28 mouse cellular contexts compared by ENCODE assay signal in genomic region chr6:80760641-80761204, GRCm38 (mm10).
DNase-seq lines count a peak whose midpoint lies in the region; ATAC-seq and TF ChIP-seq lines count a peak whose summit lies in the region.
"Had no signal": no experiment of that assay in that cellular context is flagged by ENCODE, and none has a peak within 500 bp of the region (broad histone marks: within the 10 kb centered on the region; RNA-seq: fewer than 3 reads in every experiment).

No protein-coding gene starts in this region.

- DNase-seq in kidney, adult 11 months, result no peak
- DNase-seq in limb, embryonic 11.5 days (ENCODE audit: low spot score), result no peak
- DNase-seq in limb, embryonic 10.5 days (ENCODE audit: low spot score), result no peak
- DNase-seq in limb, embryonic 14.5 days (ENCODE audit: low spot score), result peak; percentile 2
- no peak for DNase-seq in T-cell, adult 2 months (ENCODE audit: low spot score)
- DNase-seq: adrenal gland, adult 8-10 months; adrenal gland, postnatal 25 days; cerebellum, adult 11-12 months; cerebellum, adult 8-10 months; cerebellum, postnatal 10 days; cerebellum, postnatal 36 days; embryo, embryonic 11 days; gastrocnemius, postnatal 25 days; heart, adult 18-20 months; heart, postnatal 10 days; heart, postnatal 36 days had no signal

- H3K4me3 ChIP-seq in kidney, embryonic 16.5 days (ENCODE audit: low read length), result no peak overlapping the region
- no peak overlapping the region for H3K4me3 ChIP-seq in limb, embryonic 11.5 days (ENCODE audit: low read depth, low read length)
- H3K4me3 ChIP-seq in limb, embryonic 10.5 days, result no peak overlapping the region
- H3K4me3 ChIP-seq in limb, embryonic 14.5 days (replicated peaks; ENCODE audit: low read length), result no peak overlapping the region
- H3K4me3 ChIP-seq: embryonic facial prominence, embryonic 10.5 days; embryonic facial prominence, embryonic 13.5 days; erythroblast, embryonic 14.5 days; forebrain, embryonic 12.5 days; forebrain, embryonic 15.5 days; heart, embryonic 12.5 days; heart, embryonic 15.5 days; hindbrain, embryonic 10.5 days; hindbrain, embryonic 13.5 days had no signal

- H3K36me3 ChIP-seq in kidney, embryonic 16.5 days (ENCODE audit: insufficient read depth, low read length), result no peaks in the 10 kb centered on the region
- H3K36me3 ChIP-seq in limb, embryonic 11.5 days (ENCODE audit: control insufficient read depth, insufficient read depth, low read length), result no peaks in the 10 kb centered on the region
- H3K36me3 ChIP-seq in limb, embryonic 10.5 days, result no peaks in the 10 kb centered on the region
- no peaks in the 10 kb centered on the region for H3K36me3 ChIP-seq in limb, embryonic 14.5 days (ENCODE audit: control insufficient read depth, insufficient read depth, low read length)
- H3K36me3 ChIP-seq: embryonic facial prominence, embryonic 10.5 days; embryonic facial prominence, embryonic 13.5 days; forebrain, embryonic 12.5 days; forebrain, embryonic 15.5 days; heart, embryonic 12.5 days; heart, embryonic 15.5 days; hindbrain, embryonic 10.5 days; hindbrain, embryonic 13.5 days had no signal

- no peaks in the 10 kb centered on the region for H3K27me3 ChIP-seq in kidney, embryonic 16.5 days (ENCODE audit: insufficient read depth, low read length)
- no peaks in the 10 kb centered on the region for H3K27me3 ChIP-seq in limb, embryonic 11.5 days (ENCODE audit: control insufficient read depth, insufficient read depth, low read length)
- no peaks in the 10 kb centered on the region for H3K27me3 ChIP-seq in limb, embryonic 10.5 days (ENCODE audit: low read depth, poor library complexity, severe bottlenecking)
- no peaks in the 10 kb centered on the region for H3K27me3 ChIP-seq in limb, embryonic 14.5 days (ENCODE audit: control insufficient read depth, insufficient read depth, low read length)
- H3K27me3 ChIP-seq: embryonic facial prominence, embryonic 13.5 days; forebrain, embryonic 12.5 days; forebrain, embryonic 15.5 days; heart, embryonic 12.5 days; heart, embryonic 15.5 days; hindbrain, embryonic 13.5 days had no signal

- peak; percentile 75 for ATAC-seq in kidney, embryonic 16.5 days (ENCODE audit: low FRiP score, low TSS enrichment)
- peak; percentile 47; the same call in 1 of the 2 replicates for ATAC-seq in limb, embryonic 11.5 days (ENCODE audit: insufficient number of reproducible peaks, low FRiP score, low TSS enrichment, low read depth)
- no peak for ATAC-seq in limb, embryonic 14.5 days (ENCODE audit: low FRiP score, low read depth)
- ATAC-seq: activated CD4-positive, CD25-positive, alpha-beta regulatory T cell, adult 4 months; CD4-positive, CD25-positive, alpha-beta regulatory T cell, adult 4 months; forebrain, embryonic 15.5 days had no signal

- no peak for TF ChIP-seq POLR2A in limb, embryonic 14.5 days (IDR thresholded peaks at IDR 0.05; ENCODE audit: borderline replicate concordance, extremely low read depth, insufficient read depth, insufficient read length)

- no peaks in the 10 kb centered on the region for H3K9me3 ChIP-seq in kidney, embryonic 16.5 days (ENCODE audit: low read length)
- no peaks in the 10 kb centered on the region for H3K9me3 ChIP-seq in limb, embryonic 11.5 days (ENCODE audit: control insufficient read depth, low read length)
- no peaks in the 10 kb centered on the region for H3K9me3 ChIP-seq in limb, embryonic 10.5 days (replicated peaks)
- no peaks in the 10 kb centered on the region for H3K9me3 ChIP-seq in limb, embryonic 14.5 days (ENCODE audit: control insufficient read depth, low read length)
- H3K9me3 ChIP-seq: embryonic facial prominence, embryonic 10.5 days; embryonic facial prominence, embryonic 13.5 days; forebrain, embryonic 12.5 days; forebrain, embryonic 15.5 days; heart, embryonic 12.5 days; heart, embryonic 15.5 days; hindbrain, embryonic 10.5 days; hindbrain, embryonic 13.5 days had no signal

- no peak overlapping the region; the same call in 1 of the 2 replicates for H3K27ac ChIP-seq in kidney, embryonic 16.5 days (ENCODE audit: low read length)
- no peak overlapping the region for H3K27ac ChIP-seq in limb, embryonic 11.5 days (replicated peaks; ENCODE audit: low read depth, low read length)
- H3K27ac ChIP-seq in limb, embryonic 10.5 days, result no peak overlapping the region
- no peak overlapping the region for H3K27ac ChIP-seq in limb, embryonic 14.5 days (replicated peaks; ENCODE audit: low read depth, low read length)
- H3K27ac ChIP-seq: embryonic facial prominence, embryonic 10.5 days; embryonic facial prominence, embryonic 13.5 days; forebrain, embryonic 12.5 days; forebrain, embryonic 15.5 days; heart, embryonic 15.5 days; hindbrain, embryonic 10.5 days; hindbrain, embryonic 13.5 days had no signal

- H3K4me1 ChIP-seq in kidney, embryonic 16.5 days (ENCODE audit: insufficient read depth, low read length), result 0 out of 2 replicates have a peak, but pooled peaks cover 3% of the 10 kb centered on the region
- H3K4me1 ChIP-seq in limb, embryonic 11.5 days (ENCODE audit: control insufficient read depth, insufficient read depth, low read length), result no peaks in the 10 kb centered on the region
- H3K4me1 ChIP-seq in limb, embryonic 10.5 days, result no peaks in the 10 kb centered on the region
- no peaks in the 10 kb centered on the region for H3K4me1 ChIP-seq in limb, embryonic 14.5 days (ENCODE audit: control insufficient read depth, insufficient read depth, low read length)
- H3K4me1 ChIP-seq: embryonic facial prominence, embryonic 10.5 days; embryonic facial prominence, embryonic 13.5 days; forebrain, embryonic 12.5 days; forebrain, embryonic 15.5 days; heart, embryonic 12.5 days; heart, embryonic 15.5 days; hindbrain, embryonic 10.5 days; hindbrain, embryonic 13.5 days had no signal

- WGBS in kidney, embryonic 16.5 days, result 41% methylated on average over 5 of the region's 5 CpGs
- WGBS in limb, embryonic 11.5 days, result 85% methylated on average over 5 of the region's 5 CpGs
- whole genome bisulfite sequencing in limb, embryonic 10.5 days, result 92% methylated on average over 5 of the region's 5 CpGs
- WGBS in limb, embryonic 14.5 days, result 58% methylated on average over 5 of the region's 5 CpGs

- no peak overlapping the region for H3K4me2 ChIP-seq in kidney, embryonic 16.5 days (replicated peaks; ENCODE audit: low read depth, low read length)
- H3K4me2 ChIP-seq in limb, embryonic 11.5 days (ENCODE audit: low read depth, severe bottlenecking), result no peak overlapping the region
- no peak overlapping the region for H3K4me2 ChIP-seq in limb, embryonic 14.5 days (replicated peaks; ENCODE audit: low read depth, low read length, severe bottlenecking)
- H3K4me2 ChIP-seq: embryonic facial prominence, embryonic 13.5 days; forebrain, embryonic 12.5 days; forebrain, embryonic 15.5 days; heart, embryonic 12.5 days; heart, embryonic 15.5 days; hindbrain, embryonic 13.5 days had no signal

- no peak overlapping the region for H3K9ac ChIP-seq in kidney, embryonic 16.5 days (replicated peaks; ENCODE audit: low read length)
- H3K9ac ChIP-seq in limb, embryonic 11.5 days (ENCODE audit: low read length), result no peak overlapping the region
- no peak overlapping the region for H3K9ac ChIP-seq in limb, embryonic 14.5 days (ENCODE audit: low read depth, low read length, severe bottlenecking)
- H3K9ac ChIP-seq: embryonic facial prominence, embryonic 13.5 days; forebrain, embryonic 12.5 days; forebrain, embryonic 15.5 days; heart, embryonic 12.5 days; heart, embryonic 15.5 days; hindbrain, embryonic 13.5 days had no signal
